Mouse (Mus musculus) heart, adult 8-10 months (tissue): ENCODE data around the gene Otog. TPM values are rescaled to one million over a fixed set of nuclear protein-coding genes. Genes with fewer than 3 reads are reported as not detected.
A peak's percentile ranks its signal among the peaks of the same experiment; 100 is the strongest.

Experiments
- DNase-seq: peaks from one replicate; pipeline ENCODE4 v3.0.0; 2022; ENCODE audit warnings: low spot score
- total RNA-seq, 4 experiments: library from RNA; stranded (reverse); gene quantifications; 2 replicates each; pipeline ENCODE4 v1.2.4; 2022

Gene Otog
- under 1 TPM; 0.03 to 0.06 (median 0.06) TPM for total RNA-seq

DNA sequence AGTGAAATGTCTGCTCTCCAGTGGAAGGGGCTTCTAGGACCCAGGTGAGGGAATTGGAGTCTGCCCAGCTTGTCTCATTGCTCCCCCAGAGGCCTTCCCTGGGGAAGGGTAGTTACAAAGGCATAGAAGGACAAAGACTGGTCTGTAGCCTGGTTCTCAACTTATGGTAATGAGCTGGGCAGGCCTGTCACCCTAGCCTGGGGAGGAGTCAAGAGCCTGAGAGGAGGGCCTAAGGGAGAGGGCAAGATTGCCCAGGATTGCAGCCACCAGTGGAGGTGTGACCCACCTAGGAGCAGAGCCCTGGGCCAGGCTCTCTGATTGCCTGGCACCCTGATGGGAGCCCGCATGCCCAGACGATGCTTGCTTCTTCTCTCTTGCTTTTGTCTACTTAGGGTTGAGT, at the start of gene Otog:
Otog (plus strand) TSS at position 292 of the 400 bp plus-strand sequence.
- DNase-seq, result no peak

DNA sequence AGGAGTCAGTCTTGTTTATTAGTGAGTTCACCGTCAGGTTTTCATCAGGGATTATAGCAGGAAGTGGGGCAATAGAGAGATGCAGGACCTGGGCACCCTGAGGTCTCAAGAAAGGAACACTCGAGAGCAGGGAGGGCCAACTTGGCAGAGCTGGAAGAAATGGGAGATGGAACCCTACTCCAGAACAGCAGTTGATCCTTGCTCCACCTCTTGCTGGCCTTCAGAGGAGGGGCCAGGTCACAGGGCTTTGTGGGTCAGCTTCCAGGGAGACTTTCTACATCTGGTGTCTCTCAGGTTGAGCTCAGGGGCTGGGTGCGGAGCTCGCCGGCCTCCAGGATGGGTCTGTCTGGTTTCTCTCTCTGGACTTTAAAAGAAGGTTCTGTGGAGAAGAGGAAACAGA, 45.4 kb upstream of the Otog start:
- no peak for DNase-seq

DNA sequence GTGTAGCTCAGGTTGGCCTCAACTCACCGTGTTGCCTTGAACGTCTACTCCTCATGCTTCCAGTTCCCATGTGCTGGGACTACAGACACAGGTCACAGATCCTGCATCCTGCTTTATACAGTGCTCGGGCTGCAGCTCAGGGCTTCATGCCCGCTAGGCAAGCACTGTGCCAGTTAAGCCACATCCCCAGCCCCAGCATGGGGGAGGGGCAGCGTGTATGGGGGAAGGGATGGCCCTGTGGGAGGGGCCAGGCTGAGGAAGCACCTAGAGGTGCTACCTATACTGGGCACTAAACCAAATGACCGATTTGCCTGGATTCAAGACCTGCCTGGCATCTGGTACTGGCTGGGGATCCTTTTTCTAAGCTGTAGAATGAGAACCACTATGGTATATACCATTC, 40.8 kb upstream of the Otog start:
- no peak for DNase-seq

DNA sequence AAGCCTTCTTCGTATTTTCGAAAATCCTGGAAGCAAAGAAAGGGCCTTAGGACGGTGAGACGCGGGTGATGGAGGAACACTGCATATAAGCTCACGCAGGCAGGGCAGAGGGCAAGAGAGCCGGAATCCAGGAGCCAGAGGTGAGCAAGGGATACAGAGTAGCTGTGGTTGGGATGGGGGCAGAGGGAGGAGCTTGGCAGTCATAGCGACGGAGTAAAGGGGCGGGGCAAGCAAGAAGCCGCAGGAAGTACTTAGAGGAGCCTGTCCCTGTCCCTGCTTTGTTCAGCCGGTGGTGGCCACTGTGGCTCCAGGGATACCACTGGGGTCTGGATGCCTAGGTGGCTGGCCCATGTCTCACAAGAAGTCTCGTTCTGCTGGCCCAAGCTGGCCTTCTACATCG, 39.1 kb upstream of the Otog start:
- no peak for DNase-seq

DNA sequence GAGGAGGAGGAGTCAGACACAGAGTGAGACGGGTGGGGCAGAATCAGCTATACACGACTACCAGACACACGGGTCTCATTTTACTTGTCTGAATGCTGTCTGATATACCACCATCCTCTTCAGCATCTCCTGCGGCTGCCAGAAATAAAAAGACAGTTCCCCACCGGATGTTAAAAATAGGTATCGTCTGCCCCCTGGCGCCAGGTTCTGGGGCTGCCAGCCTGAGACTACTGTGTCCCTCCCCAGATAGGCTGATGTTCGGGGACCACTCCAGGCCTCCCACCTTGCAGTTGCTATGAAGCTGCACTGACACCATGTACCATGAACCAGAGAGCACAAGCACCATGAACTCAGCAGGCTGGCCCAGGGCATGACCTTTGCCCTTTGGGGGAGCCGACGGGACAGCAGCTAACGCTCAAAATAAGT, 36.7 kb upstream of the Otog start:
- DNase-seq, result no peak

DNA sequence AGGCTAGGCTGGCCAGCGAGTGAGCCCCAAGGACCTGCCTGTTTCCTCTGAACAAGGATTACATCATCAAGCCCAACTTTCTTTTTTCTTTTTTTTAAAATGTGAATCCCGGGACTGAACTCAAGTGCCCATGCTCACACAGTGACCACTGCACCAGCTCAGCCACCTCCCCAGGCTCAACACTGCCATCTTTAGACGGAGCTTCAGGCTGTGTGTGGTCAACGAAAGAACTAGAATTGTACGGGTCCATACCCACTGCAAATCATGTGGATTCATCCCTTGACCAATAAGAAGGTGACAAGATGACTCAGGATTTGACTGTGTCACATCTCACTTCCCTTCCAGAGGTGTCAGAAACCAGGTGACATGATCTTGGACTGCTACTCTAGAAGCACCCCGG, 36.0 kb upstream of the Otog start:
- DNase-seq, result no peak

DNA sequence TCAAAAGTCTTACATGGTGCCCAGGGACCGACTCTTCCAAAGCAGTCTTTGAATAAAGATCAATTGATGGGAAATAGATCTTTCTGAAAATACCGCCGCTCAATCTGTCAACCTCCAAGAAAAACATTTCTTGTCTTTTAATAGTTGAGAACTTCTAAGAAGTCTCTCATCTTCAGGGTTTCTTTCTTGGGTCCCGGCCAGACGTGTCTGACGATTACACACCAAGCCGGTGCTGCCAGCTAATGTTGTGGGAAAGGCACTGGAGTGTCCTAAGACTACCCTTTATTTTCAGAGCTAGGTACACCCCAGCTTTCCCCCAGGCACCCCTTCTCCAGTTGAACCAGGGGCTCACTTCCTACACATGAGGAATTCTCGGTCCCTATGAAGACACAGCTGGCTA, 32.7 kb upstream of the Otog start:
- DNase-seq, result no peak

DNA sequence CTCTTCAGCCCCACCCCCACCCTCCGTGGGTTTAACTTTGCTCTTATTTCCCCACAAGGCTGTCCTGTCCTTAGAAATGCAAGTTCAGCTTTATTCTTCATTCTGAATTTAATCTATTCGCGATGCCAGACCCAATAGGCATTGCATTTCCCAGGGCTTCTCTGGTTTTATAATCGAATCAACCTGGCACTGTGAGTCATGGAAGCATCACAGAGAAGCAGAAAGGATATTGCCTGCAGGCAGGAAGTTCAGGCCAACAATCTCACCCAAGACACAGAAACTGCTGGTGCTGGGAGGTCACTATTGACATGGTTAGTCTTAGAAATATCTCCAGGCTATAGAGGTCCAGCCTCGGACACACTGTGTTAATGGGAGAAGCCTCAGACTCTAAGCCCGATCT, 30.5 kb upstream of the Otog start:
- DNase-seq, result no peak

DNA sequence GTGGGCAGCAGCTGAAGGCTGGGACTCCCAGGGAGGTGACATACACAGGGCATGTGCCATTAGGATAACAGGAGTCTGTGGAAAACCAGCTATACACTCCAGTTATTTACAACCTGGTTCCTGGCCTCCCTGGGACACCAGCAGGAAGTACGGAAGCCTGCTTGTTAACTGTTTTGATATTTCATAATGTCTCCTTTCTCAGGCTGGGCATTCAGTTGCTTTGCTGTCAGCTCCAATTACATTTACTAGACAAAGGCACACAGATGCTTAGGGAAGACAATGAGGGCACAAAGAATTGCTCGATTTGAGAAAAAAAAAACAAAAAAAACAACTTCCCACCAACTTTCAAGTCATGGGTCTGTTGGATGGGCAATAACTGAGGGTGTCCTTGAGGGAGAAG, 24.3 kb upstream of the Otog start:
- DNase-seq, result no peak

DNA sequence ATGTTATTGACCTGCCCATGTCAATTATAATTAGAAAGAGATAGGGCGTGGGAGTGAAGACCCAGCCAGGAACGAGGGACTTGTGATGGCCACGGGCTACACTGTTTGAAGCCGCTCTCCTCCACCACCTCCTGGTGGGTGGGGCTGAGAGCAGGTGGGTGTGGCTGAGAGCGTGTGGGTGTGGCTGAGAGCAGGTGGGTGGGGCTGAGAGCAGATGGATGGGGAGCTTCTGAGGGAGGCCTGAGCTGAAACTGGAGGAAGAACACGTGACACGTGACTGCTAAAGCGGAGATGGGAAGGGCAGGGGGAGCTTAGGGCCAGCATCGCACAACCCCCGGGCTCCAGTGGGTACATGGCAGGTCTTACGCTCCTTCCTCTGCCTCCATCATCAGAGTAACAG, 22.4 kb upstream of the Otog start:
- DNase-seq, result no peak

DNA sequence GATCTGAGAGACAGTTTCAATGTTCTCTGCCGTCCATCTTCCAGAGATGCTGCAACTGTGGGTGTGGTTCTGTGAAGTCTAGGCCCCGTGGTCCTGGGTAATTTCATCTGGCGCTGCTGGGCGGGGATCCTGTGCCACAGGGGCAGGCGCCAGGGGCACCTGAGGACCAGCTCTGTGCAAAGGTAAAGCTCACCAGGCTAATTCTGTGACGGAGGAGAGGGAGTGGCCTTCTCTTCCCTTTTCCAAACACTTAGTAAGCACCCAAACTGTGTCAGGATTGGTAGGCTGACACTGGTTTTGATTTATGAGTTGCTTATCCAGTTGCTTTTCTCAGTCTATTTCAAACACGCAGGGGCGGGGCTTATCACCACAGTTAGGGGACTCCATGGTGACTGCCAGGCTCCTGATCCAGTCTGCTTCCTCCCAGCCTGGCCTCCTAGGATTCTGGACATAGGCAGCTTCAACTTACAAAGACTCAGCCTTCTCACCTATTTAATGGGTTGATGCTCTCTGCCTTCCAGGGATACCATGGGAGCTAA, 20.1 kb upstream of the Otog start:
- DNase-seq, result no peak

DNA sequence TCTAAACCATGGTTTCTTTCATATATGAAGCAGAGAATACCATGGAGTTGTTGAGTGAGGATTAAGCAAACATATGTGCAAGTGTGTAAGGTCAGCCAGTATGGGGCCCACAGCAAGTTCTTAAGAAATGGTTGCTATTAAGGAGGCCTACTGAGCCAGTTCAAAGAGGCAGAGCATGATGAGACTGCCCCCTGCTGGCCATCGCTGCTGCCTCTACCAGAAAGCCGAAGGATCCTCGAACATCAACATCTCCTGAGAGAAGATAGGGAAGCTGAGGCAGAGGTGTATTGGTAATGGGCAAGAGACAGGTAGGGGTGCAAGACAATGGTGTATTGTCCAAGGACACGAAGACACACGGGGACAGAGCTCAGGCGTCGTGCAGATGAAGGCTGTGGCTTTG, 14.5 kb upstream of the Otog start:
- no peak for DNase-seq

DNA sequence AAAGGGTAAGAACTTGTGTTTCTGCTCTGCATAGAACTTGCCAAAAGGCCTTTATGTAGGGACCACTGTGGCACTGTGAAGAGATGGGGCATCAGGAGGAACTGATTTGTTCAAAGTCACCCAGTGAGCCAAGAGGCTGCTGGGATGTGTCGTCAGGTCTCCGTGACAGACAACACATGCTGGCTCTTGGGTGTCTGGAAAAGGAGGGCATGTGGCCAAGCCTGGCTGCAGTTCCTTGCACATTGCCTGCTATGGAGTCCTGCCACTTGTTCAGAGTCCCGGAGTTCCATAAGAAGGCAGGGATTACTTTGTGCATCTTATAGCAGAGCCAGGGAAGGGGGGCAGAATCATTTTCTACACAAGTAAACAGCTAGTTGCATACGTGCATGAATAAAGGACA, 13.9 kb upstream of the Otog start:
- DNase-seq, result peak; percentile 57

DNA sequence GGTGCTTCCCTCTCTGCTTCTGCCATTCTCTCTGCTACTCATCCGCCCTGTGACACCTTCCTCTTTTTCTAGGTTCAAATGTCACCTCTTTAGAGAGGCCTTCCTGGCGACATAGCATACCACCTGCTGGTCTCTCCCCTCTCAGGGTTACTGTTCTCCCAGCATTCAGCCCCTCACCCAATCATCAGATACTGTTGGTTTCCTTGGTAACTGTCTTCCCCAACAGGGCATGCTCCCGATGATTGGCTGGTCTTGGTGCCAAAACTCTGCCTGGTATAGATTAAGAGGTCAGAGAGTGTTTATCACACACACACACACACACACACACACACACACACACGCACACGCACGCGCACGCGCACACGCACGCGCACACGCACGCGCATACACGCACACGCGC, 4.8 kb upstream of the Otog start:
- no peak for DNase-seq

DNA sequence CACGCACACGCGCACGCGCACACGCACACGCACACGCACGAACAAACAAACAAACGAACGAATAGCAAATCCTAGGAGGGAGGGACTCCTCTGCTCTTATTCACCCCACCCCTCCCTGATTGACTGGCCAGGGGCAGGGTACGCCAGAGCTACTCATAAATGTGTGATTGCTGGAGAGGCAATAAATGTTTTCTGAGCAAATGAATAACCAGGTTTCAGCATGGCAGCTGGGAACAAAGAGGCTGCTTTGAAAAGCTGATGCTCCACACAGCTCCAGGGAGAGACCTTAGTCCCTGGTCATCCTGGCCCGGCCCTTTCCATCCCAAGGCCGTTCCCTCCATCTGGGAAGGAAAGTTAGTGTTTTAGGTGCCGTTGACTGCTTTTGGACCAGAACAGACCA, 4.4 kb upstream of the Otog start:
- no peak for DNase-seq

DNA sequence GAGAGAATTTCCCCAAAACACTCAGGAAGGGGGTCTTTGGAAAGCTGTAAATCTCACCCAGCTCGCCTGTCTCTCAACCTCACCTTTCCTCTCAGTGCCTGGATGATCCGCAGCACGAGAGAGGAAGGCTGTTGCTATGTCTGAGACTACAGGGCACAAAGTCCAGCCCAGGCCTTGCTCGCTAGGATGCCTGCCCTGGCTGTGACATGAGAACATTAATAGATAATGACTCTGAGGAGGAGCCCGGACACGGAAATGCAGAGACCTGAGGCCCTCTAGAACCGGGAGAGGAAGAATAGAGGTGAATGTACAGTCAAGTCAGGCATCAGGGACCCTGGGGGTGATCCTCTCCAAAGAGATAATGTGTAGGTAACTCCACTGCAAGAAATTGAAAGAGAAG, 3.6 kb upstream of the Otog start:
- DNase-seq, result no peak

DNA sequence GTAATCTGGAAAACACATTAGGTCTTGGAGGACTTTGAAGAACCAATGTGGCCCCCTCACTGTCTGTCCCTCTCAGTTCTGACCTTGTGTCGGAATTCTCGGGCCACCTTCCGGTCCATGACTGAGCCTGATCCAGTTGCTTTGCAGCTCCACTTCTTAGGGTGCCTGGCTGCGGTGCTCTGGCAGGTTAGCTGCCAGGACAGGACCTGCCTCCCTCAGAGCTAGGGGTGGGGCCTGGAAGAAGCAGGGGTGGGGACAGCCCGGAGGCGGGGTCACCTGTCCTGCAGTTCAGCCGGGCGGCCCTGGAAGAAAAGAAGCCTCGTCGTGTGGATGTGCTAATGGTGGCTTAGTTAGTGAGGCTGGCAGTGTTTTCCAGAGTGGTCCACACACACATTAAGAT, 2.4 kb upstream of the Otog start, which contains the start of gene Ush1c:
Ush1c (minus strand) TSS at position 158 of the 400 bp plus-strand sequence.
- no peak for DNase-seq

DNA sequence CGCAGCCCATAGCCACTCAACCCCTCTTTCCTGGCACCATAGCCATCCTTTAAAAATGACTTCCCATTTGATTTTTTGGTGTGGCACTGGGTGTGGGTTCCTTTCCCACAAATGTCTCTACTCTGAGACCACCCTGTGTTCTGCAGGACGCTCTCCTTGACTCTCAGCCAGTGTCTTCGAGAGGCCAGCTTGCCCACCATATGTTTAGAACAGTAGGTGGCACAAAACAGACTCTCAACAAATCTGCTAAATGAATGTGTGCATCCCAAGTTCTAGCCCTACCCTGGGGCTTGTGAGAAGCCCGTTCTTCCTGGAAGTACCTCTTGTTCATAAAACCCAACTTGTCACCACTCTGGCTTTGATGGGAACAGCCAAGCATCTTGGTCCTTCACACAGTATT, 696 bp upstream of the Otog start:
- no peak for DNase-seq

DNA sequence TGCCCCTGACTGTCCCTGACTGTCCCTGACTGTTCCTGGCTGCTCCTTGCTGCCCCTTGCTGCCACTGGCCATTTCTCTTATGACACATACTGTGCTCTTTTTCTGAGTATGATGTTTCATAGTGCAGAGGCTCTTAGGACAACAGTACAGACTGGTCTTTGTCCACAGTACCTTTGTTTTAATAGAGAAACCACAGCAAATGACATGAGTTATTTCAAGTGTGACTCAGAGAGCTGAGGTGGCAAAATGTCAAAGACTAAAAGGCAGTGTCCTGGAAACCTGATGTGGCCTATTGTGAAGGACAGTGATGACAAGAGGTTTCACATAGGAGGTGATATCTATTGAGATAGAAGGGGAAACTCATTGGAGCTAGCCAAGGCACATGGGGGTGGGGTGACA, 6.1 kb downstream of the Otog start:
- no peak for DNase-seq

DNA sequence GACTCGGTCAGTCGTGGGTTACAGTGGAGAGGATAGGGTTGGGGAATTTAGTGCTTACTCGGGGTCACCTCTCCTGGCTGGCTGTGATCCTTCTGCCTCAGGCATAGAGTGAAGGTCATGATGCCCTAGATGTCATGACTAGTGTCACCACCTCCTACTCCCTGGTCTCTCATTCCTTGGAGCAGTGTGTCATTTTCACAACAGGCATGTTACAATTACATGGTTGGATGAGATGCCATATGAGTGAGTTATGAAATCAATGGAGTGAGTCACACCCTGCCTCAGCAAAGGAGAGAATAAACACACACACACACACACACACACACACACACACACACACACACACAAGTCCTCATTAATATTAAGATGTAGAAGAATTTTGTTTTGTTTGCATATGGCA, 6.8 kb downstream of the Otog start:
- no peak for DNase-seq

DNA sequence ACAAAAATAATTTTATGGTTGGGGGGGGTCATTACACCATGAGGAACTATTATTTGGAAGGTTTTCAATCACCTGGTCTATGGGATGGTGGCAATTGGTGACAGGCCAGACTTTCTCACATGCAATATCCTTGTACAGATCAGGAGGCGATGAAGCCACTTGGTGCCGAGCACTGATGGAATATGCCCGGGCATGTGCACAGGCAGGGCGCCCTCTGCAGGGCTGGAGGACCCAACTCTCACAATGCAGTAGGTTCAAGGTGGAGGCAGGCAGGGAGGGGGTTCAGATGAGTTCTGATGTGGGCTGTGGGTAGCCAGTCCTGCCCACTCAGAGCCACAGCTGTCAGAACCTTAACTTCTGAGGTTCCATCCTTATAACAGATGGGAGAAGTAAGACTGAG, 11.1 kb downstream of the Otog start:
- DNase-seq, result no peak

DNA sequence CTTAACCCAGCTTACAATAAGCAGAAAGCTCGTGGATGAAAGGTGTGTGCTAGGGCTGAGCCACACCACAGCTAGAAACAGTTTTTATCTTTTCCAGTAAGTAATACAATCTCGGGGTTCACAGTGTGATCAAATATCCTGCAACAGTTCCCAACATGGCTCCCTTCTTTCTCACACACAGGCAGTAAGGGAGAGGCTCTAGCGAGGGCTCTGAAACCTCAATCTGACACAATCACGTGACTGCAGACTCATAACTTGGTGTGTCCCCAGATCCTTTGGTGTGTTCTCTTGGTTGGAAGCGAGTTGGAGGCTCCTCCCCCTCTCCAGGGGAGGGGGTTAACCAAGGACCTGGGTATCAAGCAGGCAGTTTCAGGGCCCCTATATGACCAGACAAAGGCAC, 35.4 kb downstream of the Otog start:
- no peak for DNase-seq

DNA sequence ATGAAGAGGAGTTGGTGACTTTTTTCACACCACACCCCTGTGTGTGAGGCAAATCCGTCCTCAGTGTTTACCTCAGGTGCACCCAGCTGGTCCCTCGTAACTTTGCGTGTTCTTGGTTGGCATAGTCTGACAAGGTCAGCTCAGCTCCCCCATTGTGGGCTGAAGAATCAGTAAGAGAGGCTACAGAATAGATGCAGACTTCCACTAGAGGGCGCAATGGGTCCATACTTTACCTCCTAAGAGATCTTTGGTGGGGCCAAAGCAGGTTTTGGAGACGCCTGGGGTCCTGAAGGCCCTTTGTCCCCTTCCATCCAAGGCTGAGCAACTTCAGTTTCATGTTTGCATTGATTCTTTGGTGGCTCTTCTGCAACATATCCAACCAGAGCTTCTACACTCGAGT, 39.2 kb downstream of the Otog start:
- peak; percentile 10 for DNase-seq

DNA sequence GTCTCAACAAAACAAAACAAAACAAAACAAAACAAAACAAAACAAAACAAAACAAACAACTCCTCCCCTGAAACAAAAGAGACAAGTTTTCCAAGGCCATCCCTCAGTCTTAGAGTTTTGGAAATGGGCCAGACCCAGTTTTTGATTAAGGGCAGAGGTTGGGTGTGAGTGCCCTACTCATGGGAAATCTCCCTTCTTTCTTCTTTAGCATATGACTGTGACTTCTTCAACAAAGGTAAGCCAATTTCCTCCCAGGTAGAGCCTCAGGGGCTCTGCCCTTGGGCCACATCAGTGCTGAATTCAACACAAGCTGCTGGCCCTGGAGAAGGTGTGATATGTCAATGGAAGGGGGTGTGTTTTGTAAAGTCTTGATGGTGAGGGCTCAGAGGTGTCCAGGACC, 40.1 kb downstream of the Otog start:
- no peak for DNase-seq

DNA sequence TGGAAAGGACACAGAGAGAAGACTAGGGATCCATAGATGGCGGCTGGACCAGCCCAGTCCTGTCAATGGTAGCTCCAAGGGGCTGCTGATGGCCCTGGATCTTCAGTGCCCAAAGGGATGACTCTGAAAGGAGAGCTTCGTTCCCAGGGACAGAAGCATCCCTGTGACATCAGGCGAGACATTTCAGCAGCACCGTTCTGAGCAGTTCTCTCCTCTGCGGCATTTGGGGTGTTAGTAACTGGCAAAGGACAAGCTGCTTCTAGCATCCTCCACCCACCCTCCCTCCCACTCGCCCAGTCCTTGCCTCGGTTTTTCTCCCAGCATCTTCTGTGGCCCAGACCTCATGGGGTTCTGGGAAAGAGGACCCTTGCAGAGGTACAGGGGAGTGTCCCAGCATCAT, 41.5 kb downstream of the Otog start:
- no peak for DNase-seq
